Mouse (Mus musculus) liver, embryonic 14.5 days (tissue): ENCODE measurements at regions not wholly inside any gene's neighbourhood (a gene's known extent, or its start where the extent isn't known, plus 50 kb on each side); places are given as distances from the start of the nearest gene placed in this dataset.

ENCODE experiments used
- CTCF ChIP-seq: IDR thresholded peaks from 2 replicates; pipeline ENCODE4 v1.5.1; 2016; ENCODE audit warnings: antibody characterized with exemption, low read depth, control low read depth
- EP300 ChIP-seq: IDR thresholded peaks from 2 replicates; pipeline ENCODE4 v1.6.1; 2016; ENCODE audit warnings: antibody characterized with exemption, low read depth

DNA sequence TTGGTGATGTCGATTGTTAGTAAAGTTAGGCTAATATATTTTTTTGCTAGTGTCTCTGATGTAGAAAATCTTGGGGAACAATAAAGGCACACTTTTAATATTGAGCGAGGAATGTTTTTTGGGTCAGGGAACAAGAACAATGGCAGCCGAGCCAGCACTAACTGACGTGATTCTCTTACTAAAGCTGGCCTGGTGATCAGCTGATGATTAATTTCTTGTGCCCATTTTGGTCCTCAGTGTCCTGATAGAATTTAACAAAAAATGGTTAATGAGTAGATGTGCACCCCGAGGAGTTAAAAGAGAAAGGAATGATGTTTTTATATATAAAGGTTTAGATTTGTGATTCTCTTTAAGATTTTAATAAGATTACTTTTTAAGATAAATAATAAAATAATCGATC is 289.0 kb upstream of the Adgrl2 start:
- no peak for TF ChIP-seq CTCF
- TF ChIP-seq EP300, result no peak
